Mouse (Mus musculus) left cerebral cortex, postnatal 25 days (tissue): ENCODE measurements around the gene Usp2. TPM values are rescaled to one million over a fixed set of nuclear protein-coding genes. Genes with fewer than 3 reads are reported as not detected.
A peak's percentile ranks its signal among the peaks of the same experiment; 100 is the strongest.

ENCODE experiments used
- DNase-seq, 2 experiments: peaks; one replicate each; pipeline ENCODE4 v3.0.0; 2022; ENCODE audit warnings: low spot score in 2 of 2, mixed read lengths in 1 of 2
- intact Hi-C: fragments of 180-260 bp; cut with DNase I; formaldehyde crosslinking; loops from one replicate; pipeline ENCODE4 v1.15.1; 2025
- total RNA-seq, 2 experiments: library from RNA; stranded (reverse); gene quantifications; 2 replicates each; pipeline ENCODE4 v1.2.3; 2021

Gene Usp2
- total RNA-seq, 2 experiments from 2014 or later: 72.3 to 106 TPM

GRCm38 (mm10) chr9:44045158-44045883, 21.5 kb upstream of the Usp2 start:
- intact Hi-C loops: no loop called here
- no peak for DNase-seq

- no peak for DNase-seq
- intact Hi-C loops: no loop called here
These were observed 20.9 kb upstream of the Usp2 start for GRCm38 (mm10) chr9:44045884-44046272.

DNA sequence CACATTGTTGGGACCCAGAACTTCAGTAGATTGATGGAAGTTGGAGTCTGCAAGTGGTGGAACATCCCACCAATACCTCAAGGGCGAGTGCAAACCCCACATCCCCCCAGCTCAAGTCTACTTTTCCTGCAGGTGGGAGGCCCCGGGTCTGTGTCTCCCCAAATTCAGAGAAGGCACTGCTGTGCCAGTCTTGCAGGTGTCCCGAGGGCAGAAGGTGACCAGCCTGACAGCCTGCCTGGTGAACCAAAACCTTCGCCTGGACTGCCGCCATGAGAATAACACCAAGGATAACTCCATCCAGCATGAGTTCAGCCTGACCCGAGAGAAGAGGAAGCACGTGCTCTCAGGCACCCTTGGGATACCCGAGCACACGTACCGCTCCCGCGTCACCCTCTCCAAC, 20.4 kb upstream of the Usp2 start:
- intact Hi-C loops: no loop called here
- no peak for DNase-seq

GRCm38 (mm10) chr9:44047071-44047470, 19.8 kb upstream of the Usp2 start:
- DNase-seq: no peak

DNA sequence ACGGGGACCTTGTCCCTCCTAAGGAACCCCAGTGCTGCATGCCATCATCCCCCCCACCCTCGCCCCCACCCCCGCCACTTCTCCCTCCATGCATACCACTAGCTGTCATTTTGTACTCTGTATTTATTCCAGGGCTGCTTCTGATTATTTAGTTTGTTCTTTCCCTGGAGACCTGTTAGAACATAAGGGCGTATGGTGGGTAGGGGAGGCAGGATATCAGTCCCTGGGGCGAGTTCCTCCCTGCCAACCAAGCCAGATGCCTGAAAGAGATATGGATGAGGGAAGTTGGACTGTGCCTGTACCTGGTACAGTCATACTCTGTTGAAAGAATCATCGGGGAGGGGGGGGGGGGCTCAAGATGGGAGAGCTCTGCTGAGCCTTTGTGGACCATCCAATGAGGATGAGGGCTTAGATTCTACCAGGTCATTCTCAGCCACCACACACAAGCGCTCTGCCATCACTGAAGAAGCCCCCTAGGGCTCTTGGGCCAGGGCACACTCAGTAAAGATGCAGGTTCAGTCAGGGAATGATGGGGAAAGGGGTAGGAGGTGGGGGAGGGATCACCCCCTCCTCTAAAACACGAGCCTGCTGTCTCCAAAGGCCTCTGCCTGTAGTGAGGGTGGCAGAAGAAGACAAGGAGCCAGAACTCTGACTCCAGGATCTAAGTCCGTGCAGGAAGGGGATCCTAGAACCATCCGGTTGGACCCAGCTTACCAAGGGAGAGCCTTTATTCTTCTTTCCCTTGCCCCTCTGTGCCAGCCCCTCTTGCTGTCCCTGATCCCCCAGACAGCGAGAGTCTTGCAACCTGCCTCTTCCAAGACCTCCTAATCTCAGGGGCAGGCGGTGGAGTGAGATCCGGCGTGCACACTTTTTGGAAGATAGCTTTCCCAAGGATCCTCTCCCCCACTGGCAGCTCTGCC, 19.0 kb upstream of the Usp2 start:
- intact Hi-C loops: no loop called here
- DNase-seq: no peak

More at GRCm38 (mm10) chr9:44047071-44047470, 19.8 kb upstream of the Usp2 start:
- intact Hi-C loops: no loop called here

- DNase-seq: peak; percentile 51 to 86
- intact Hi-C loops: no loop called here
These were observed 18.1 kb upstream of the Usp2 start for GRCm38 (mm10) chr9:44048541-44049380.

DNA sequence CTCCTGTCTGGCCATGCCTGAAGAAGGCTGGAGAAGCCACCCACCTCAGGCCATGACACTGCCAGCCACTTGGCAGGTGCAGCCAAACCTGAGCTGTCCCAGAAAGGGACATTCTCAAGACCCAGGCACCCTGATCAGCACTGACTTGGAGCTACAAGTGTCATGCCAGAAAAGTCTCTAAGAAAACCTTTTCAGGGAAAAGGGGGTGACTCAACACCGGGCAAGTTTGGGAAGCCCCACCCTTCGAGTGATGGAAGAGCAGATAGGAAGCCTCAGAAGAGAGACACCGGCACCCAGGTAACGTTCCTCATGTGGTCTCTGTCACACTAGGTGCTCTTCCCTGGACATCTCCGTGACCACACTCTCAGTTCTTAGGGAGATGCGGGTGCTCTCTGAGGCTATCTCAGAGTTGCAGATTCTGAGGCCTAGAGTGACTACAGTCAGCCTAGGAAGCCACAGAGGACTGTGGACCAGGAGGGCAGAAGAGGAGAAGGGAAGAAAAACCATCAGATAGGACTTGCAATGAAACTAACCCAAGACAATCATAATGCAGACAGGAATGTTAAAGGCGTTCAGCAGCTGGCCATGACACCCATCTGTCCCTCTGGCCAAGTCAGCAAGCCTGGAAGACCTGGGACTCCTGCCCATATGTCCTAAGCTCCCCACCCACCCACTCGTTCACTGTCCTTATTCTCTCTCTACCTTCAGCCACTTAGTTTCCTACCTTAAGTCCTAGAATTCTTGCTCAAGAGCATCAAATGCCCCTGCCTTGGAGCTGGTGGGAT, 17.2 kb upstream of the Usp2 start:
- intact Hi-C loops: no loop called here
- DNase-seq: no peak

- no peak for DNase-seq
- intact Hi-C loops: no loop called here
These were observed 14.0 kb upstream of the Usp2 start for GRCm38 (mm10) chr9:44052855-44053254.

- intact Hi-C loops: no loop called here
- no peak for DNase-seq
These were observed 12.9 kb upstream of the Usp2 start for GRCm38 (mm10) chr9:44053936-44054335.

- intact Hi-C loops: no loop called here
- no peak for DNase-seq
These were observed 8.2 kb upstream of the Usp2 start for GRCm38 (mm10) chr9:44058606-44059005.

- no peak for DNase-seq
- intact Hi-C loops: no loop called here
These were observed 1.6 kb upstream of the Usp2 start for GRCm38 (mm10) chr9:44065177-44065576.

- DNase-seq: no peak
- intact Hi-C loops: loop anchor here (1.0 to 2.0 kb wide), 2 partner anchors 19 to 24 kb away; partner anchors contain the start of gene Thy1
These were observed 579 bp downstream of the Usp2 start for GRCm38 (mm10) chr9:44067241-44067959.

- intact Hi-C loops: loop anchor here (1.0 to 2.0 kb wide), 2 partner anchors 19 to 25 kb away; partner anchors contain the start of gene Thy1
- no peak for DNase-seq
These were observed 1.1 kb downstream of the Usp2 start for GRCm38 (mm10) chr9:44067960-44068330.

DNA sequence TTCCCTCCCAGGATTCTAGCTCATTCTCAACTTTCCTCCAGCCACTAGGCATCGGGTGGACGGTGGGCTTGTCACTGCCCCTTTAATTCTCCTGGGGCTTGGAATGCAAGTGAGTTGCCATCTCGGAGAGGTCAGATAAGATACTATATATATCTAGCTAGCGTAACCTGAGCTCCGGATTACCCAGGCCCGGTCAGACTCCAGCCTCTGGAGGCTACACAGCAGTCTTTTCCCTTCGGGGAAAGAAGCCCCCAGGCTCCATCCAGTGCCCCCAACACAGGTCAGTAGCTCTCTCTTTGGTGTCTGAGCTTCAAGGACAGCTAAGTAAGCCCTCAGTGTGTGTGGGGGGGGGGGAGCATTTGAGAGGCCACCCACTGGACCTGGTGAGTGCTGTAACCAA, 2.4 kb downstream of the Usp2 start:
- no peak for DNase-seq
- intact Hi-C loops: no loop called here

- DNase-seq: no peak
- intact Hi-C loops: no loop called here
These were observed 3.5 kb downstream of the Usp2 start for GRCm38 (mm10) chr9:44070113-44070843.

DNA sequence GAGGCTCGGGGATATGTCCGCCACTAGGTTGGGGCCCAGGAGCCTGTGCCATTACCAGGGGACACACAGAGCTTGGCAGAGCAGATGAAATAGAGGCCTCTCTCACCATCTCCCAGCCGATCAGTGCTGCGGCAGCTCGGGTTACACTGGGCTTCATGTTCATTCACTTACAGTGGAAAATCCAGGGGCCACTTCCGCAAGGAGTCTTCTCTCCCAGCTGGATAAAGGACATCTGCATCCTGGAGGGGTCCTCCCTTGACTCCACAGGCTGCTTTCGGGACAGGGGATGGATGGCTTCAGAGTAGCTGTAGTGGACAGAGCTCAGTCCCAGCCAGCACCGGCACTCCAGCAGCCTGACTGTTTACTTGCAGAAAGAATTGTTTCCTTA, 4.0 kb downstream of the Usp2 start:
- intact Hi-C loops: no loop called here
- DNase-seq: no peak

GRCm38 (mm10) chr9:44071914-44072598, 5.2 kb downstream of the Usp2 start:
- intact Hi-C loops: loop anchor here (2.0 kb wide), 1 partner anchor 37 kb away; no protein-coding TSS in a partner anchor
- peak in 1 of 2 experiments; percentile 62 for DNase-seq
